Mouse (Mus musculus) myocyte (in vitro differentiated cells): ENCODE results near the gene Elfn1. TPM values are rescaled to one million over a fixed set of nuclear protein-coding genes. Genes with fewer than 3 reads are reported as not detected.

Experiments used
- H3K27me3 ChIP-seq: one replicate; pipeline ENCODE4 v1.6.1; 2011; ENCODE audit not compliant: control insufficient read depth, insufficient read depth, insufficient read length
- H3K36me3 ChIP-seq: one replicate; pipeline ENCODE4 v1.6.1; 2011; ENCODE audit not compliant: control insufficient read depth, insufficient read depth
- H3K4me2 ChIP-seq: one replicate; pipeline ENCODE4 v1.6.1; 2011; ENCODE audit warnings: low read depth, control low read depth
- H3K4me3 ChIP-seq: one replicate; pipeline ENCODE4 v1.5.1; 2011; ENCODE audit warnings: mild to moderate bottlenecking, control low read depth, moderate library complexity
- H3K79me2 ChIP-seq: one replicate; pipeline ENCODE4 v1.6.1; 2011; ENCODE audit not compliant: control insufficient read depth, insufficient read depth
- H3ac ChIP-seq: one replicate; pipeline ENCODE4 v1.6.1; 2011; ENCODE audit not compliant: control insufficient read depth, insufficient read length
- CEBPB ChIP-seq: IDR thresholded peaks from 2 replicates; pipeline ENCODE4 v1.6.1; 2011; ENCODE audit warnings: mild to moderate bottlenecking, moderate library complexity; ENCODE audit not compliant: poor library complexity, insufficient read depth, severe bottlenecking
- E2F4 ChIP-seq: IDR thresholded peaks from one replicate; pipeline ENCODE4 v1.6.1; 2011; ENCODE audit warnings: mild to moderate bottlenecking, control low read depth, moderate library complexity; ENCODE audit not compliant: insufficient read depth
- MAX ChIP-seq: IDR thresholded peaks from one replicate; pipeline ENCODE4 v1.6.1; 2011; ENCODE audit warnings: low read depth, mild to moderate bottlenecking, control low read depth
- MYOD1 ChIP-seq, 3 experiments: IDR thresholded peaks; one replicate each; pipeline ENCODE4 v1.6.1; 2011; ENCODE audit warnings: control low read depth in 2 of 3, low read depth in 2 of 3, mild to moderate bottlenecking in 2 of 3, moderate library complexity in 1 of 3; ENCODE audit not compliant: insufficient read length in 2 of 3, control insufficient read depth in 1 of 3
- MYOG ChIP-seq, 3 experiments: IDR thresholded peaks; one replicate each; pipeline ENCODE4 v1.6.1; 2011; ENCODE audit warnings: control low read depth in 2 of 3, low read depth in 2 of 3, mild to moderate bottlenecking in 2 of 3; ENCODE audit not compliant: insufficient read length in 2 of 3, control insufficient read depth in 1 of 3, insufficient read depth in 1 of 3
- POLR2A ChIP-seq: IDR thresholded peaks from one replicate; pipeline ENCODE4 v1.6.1; 2011; ENCODE audit warnings: low read depth, mild to moderate bottlenecking, control low read depth, moderate library complexity; ENCODE audit not compliant: insufficient read length
- POLR2AphosphoS2 ChIP-seq: IDR thresholded peaks from one replicate; pipeline ENCODE4 v1.6.1; 2011; ENCODE audit warnings: low read depth, control low read depth; ENCODE audit not compliant: insufficient read length
- REST ChIP-seq: IDR thresholded peaks from one replicate; pipeline ENCODE4 v1.6.1; 2011; ENCODE audit warnings: mild to moderate bottlenecking, control low read depth, moderate library complexity; ENCODE audit not compliant: insufficient read depth, insufficient read length
- SRF ChIP-seq: IDR thresholded peaks from one replicate; pipeline ENCODE4 v1.6.1; 2011; ENCODE audit warnings: low read depth; ENCODE audit not compliant: control insufficient read depth, insufficient read length
- TCF12 ChIP-seq: IDR thresholded peaks from one replicate; pipeline ENCODE4 v1.6.1; 2011; ENCODE audit warnings: mild to moderate bottlenecking, control low read depth; ENCODE audit not compliant: poor library complexity, insufficient read depth, severe bottlenecking
- TCF3 ChIP-seq: IDR thresholded peaks from one replicate; pipeline ENCODE4 v1.6.1; 2011; ENCODE audit warnings: low read depth, control low read depth; ENCODE audit not compliant: insufficient read length
- USF1 ChIP-seq: IDR thresholded peaks from one replicate; pipeline ENCODE4 v1.6.1; 2011; ENCODE audit warnings: low read depth, mild to moderate bottlenecking, control low read depth, moderate library complexity
- polyA plus RNA-seq: library from polyadenylated mRNA; unstranded; fragments of >200 nt; fragmentation: generic; extraction: Trizol; gene quantifications from one replicate; pipeline ENCODE4 v1.2.1, GENCODE M21; 2012; ENCODE audit warnings: missing spikeins

The Elfn1 gene
- polyA plus RNA-seq, 1 experiment = 0.10 TPM

- no peak overlapping the region for H3K4me2 ChIP-seq
- TF ChIP-seq CEBPB = no peak
- no peak for TF ChIP-seq E2F4
- no peak for TF ChIP-seq REST
- no peak for TF ChIP-seq MYOD1 (IDR thresholded peaks at IDR 0.05; ENCODE audit: control insufficient read depth in 1 of 3, insufficient read length in 2 of 3, low read depth in 2 of 3)
- no peak for TF ChIP-seq TCF12
- no peak for TF ChIP-seq POLR2A
- no peak for TF ChIP-seq USF1
- no peak for TF ChIP-seq SRF
- TF ChIP-seq POLR2AphosphoS2 = no peak
- TF ChIP-seq MAX = no peak
- TF ChIP-seq TCF3 = no peak
- no peak for TF ChIP-seq MYOG (IDR thresholded peaks at IDR 0.05; ENCODE audit: control insufficient read depth in 1 of 3, insufficient read depth in 1 of 3, insufficient read length in 2 of 3, low read depth in 2 of 3)
- no peaks in the 10 kb centered on the region for H3K79me2 ChIP-seq
- H3K36me3 ChIP-seq = no peaks in the 10 kb centered on the region
- no peak overlapping the region for H3ac ChIP-seq
- no peak overlapping the region for H3K4me3 ChIP-seq
- H3K27me3 ChIP-seq = peaks cover 10% of the 10 kb centered on the region
Observed at GRCm38 (mm10) chr5:139998916-139999315, 91.2 kb downstream of the Elfn1 start.

- H3K4me3 ChIP-seq = no peak overlapping the region
- no peak overlapping the region for H3K4me2 ChIP-seq
- no peak for TF ChIP-seq REST
- TF ChIP-seq MAX = no peak
- no peak for TF ChIP-seq SRF
- TF ChIP-seq MYOG (IDR thresholded peaks at IDR 0.05; ENCODE audit: control insufficient read depth in 1 of 3, insufficient read depth in 1 of 3, insufficient read length in 2 of 3, low read depth in 2 of 3) = no peak
- TF ChIP-seq TCF12 = no peak
- TF ChIP-seq POLR2AphosphoS2 = no peak
- TF ChIP-seq CEBPB = no peak
- TF ChIP-seq E2F4 = no peak
- no peak for TF ChIP-seq POLR2A
- H3K27me3 ChIP-seq = no peaks in the 10 kb centered on the region
- no peaks in the 10 kb centered on the region for H3K79me2 ChIP-seq
- no peaks in the 10 kb centered on the region for H3K36me3 ChIP-seq
- H3ac ChIP-seq = no peak overlapping the region
Observed at GRCm38 (mm10) chr5:140002541-140002940, 94.8 kb downstream of the Elfn1 start.

GRCm38 (mm10) chr5:140006861-140007260 lies 99.1 kb downstream of the Elfn1 start:
- Histone ChIP-seq H3K36me3 (no peaks in the 10 kb centered on the region), H3K79me2 (no peaks in the 10 kb centered on the region), H3ac (no peak overlapping the region), H3K4me3 (no peak overlapping the region), H3K27me3 (no peaks in the 10 kb centered on the region), H3K4me2 (no peak overlapping the region)
- no peak for TF ChIP-seq MYOG (IDR thresholded peaks at IDR 0.05; ENCODE audit: control insufficient read depth in 1 of 3, insufficient read depth in 1 of 3, insufficient read length in 2 of 3, low read depth in 2 of 3)
- TF ChIP-seq TCF12 = no peak
- no peak for TF ChIP-seq USF1
- TF ChIP-seq CEBPB = no peak
- no peak for TF ChIP-seq POLR2AphosphoS2
- TF ChIP-seq SRF = no peak
- no peak for TF ChIP-seq TCF3
- TF ChIP-seq MYOD1 (IDR thresholded peaks at IDR 0.05; ENCODE audit: control insufficient read depth in 1 of 3, insufficient read length in 2 of 3, low read depth in 2 of 3) = no peak
- TF ChIP-seq POLR2A = no peak
- TF ChIP-seq MAX = no peak
- no peak for TF ChIP-seq E2F4
- no peak for TF ChIP-seq REST

- no peak overlapping the region for H3K4me2 ChIP-seq
- TF ChIP-seq REST (no peak), CEBPB (no peak), SRF (no peak), POLR2AphosphoS2 (no peak)
- H3ac ChIP-seq = no peak overlapping the region
Observed at GRCm38 (mm10) chr5:140007656-140008522, 100.1 kb downstream of the Elfn1 start.

GRCm38 (mm10) chr5:140008523-140008806 lies 100.7 kb downstream of the Elfn1 start:
- H3K36me3 ChIP-seq = no peaks in the 10 kb centered on the region
- TF ChIP-seq REST (no peak), MAX (no peak), POLR2AphosphoS2 (no peak), POLR2A (no peak), TCF12 (no peak), E2F4 (no peak), SRF (no peak), CEBPB (no peak), MYOD1 (IDR thresholded peaks at IDR 0.05; ENCODE audit: control insufficient read depth in 1 of 3, insufficient read length in 2 of 3, low read depth in 2 of 3) (no peak), MYOG (IDR thresholded peaks at IDR 0.05; ENCODE audit: control insufficient read depth in 1 of 3, insufficient read depth in 1 of 3, insufficient read length in 2 of 3, low read depth in 2 of 3) (no peak), USF1 (no peak), TCF3 (no peak)
- H3K27me3 ChIP-seq = no peaks in the 10 kb centered on the region
- H3ac ChIP-seq = no peak overlapping the region
- H3K4me3 ChIP-seq = no peak overlapping the region
- no peak overlapping the region for H3K4me2 ChIP-seq
- H3K79me2 ChIP-seq = no peaks in the 10 kb centered on the region

More at GRCm38 (mm10) chr5:140007656-140008522, 100.1 kb downstream of the Elfn1 start:
- Histone ChIP-seq H3K27me3 (no peaks in the 10 kb centered on the region), H3K4me3 (no peak overlapping the region), H3K79me2 (no peaks in the 10 kb centered on the region), H3K36me3 (no peaks in the 10 kb centered on the region)
